Comparison of ENCODE assay signal across 28 mouse cellular contexts in genomic region chrX:8236704-8237103, GRCm38 (mm10). TPM values are rescaled to one million over a fixed set of nuclear protein-coding genes. Genes with fewer than 3 reads are reported as not detected.
"Had no signal": no experiment of that assay in that cellular context is flagged by ENCODE, and none has a peak within 500 bp of the region (broad histone marks: within the 10 kb centered on the region; RNA-seq: fewer than 3 reads in every experiment).

No protein-coding gene starts in this region.

- H3K4me3 ChIP-seq: heart, embryonic 10.5 days; heart, embryonic 12.5 days; hindbrain, embryonic 10.5 days; hindbrain, embryonic 12.5 days; kidney, embryonic 15.5 days; limb, embryonic 13.5 days; limb, embryonic 15.5 days; liver, embryonic 12.5 days had no signal

- H3K9me3 ChIP-seq: heart, embryonic 10.5 days; heart, embryonic 12.5 days; hindbrain, embryonic 10.5 days; hindbrain, embryonic 12.5 days; kidney, embryonic 15.5 days; limb, embryonic 13.5 days; limb, embryonic 15.5 days; liver, embryonic 12.5 days had no signal

- H3K4me2 ChIP-seq: heart, embryonic 12.5 days; hindbrain, embryonic 12.5 days; hindbrain, embryonic 14.5 days; kidney, embryonic 15.5 days; limb, embryonic 13.5 days; limb, embryonic 15.5 days; liver, embryonic 12.5 days had no signal

- H3K27me3 ChIP-seq: heart, embryonic 12.5 days; hindbrain, embryonic 12.5 days; kidney, embryonic 15.5 days; limb, embryonic 13.5 days; limb, embryonic 15.5 days; liver, embryonic 12.5 days had no signal

- H3K36me3 ChIP-seq: heart, embryonic 10.5 days; hindbrain, embryonic 12.5 days; limb, embryonic 15.5 days had no signal

- ATAC-seq: hindbrain, embryonic 16.5 days; intestine, embryonic 16.5 days; liver, embryonic 12.5 days had no signal

- H3K27ac ChIP-seq: heart, embryonic 10.5 days; hindbrain, embryonic 10.5 days; hindbrain, embryonic 12.5 days; hindbrain, embryonic 14.5 days; kidney, embryonic 15.5 days; kidney, postnatal 0 days; limb, embryonic 13.5 days; limb, embryonic 15.5 days; liver, embryonic 12.5 days; liver, embryonic 14.5 days had no signal

- H3K9ac ChIP-seq: heart, embryonic 12.5 days; hindbrain, embryonic 12.5 days; hindbrain, embryonic 14.5 days; kidney, embryonic 15.5 days; limb, embryonic 13.5 days; limb, embryonic 15.5 days; liver, embryonic 12.5 days; liver, embryonic 14.5 days had no signal

- DNase-seq: gastrocnemius, postnatal 14 days; heart, adult 18-20 months; heart, postnatal 10 days; heart, postnatal 4 days; kidney, adult 11 months; kidney, adult 2 months; kidney, adult 9 months; kidney, postnatal 14 days; kidney, postnatal 4 days; layer of hippocampus, adult 9-11 months; layer of hippocampus, postnatal 36 days; left cerebral cortex, postnatal 4 days had no signal

- H3K4me1 ChIP-seq: heart, embryonic 10.5 days; heart, embryonic 12.5 days; hindbrain, embryonic 10.5 days; hindbrain, embryonic 12.5 days; kidney, embryonic 15.5 days; limb, embryonic 13.5 days; limb, embryonic 15.5 days had no signal

RNA-seq across cellular contexts. Expression of gene Porcn, which starts 30.4 kb away (rescaled TPM):
- total RNA-seq: granulocyte monocyte progenitor cell, adult 5-6 weeks had no signal

RNA-seq across cellular contexts. Expression of gene Slc38a5, which starts 34.2 kb away (rescaled TPM):
- total RNA-seq: gastrocnemius, adult 18-20 months; gastrocnemius, adult 8-10 months had no signal
- polyA plus RNA-seq: kidney, adult 2 months had no signal
